Mouse (Mus musculus): ENCODE data around the gene Spaca9. TPM values are rescaled to one million over a fixed set of nuclear protein-coding genes. Genes with fewer than 3 reads are reported as not detected.

Gene Spaca9
- polyA plus RNA-seq, 1 experiment from 2014 or later = 10.3 TPM

- no peak overlapping the region for H3K9ac ChIP-seq
- no peak overlapping the region for H3K4me2 ChIP-seq (replicated peaks)
- H3K4me1 ChIP-seq = no peaks in the 10 kb centered on the region
- ATAC-seq (ENCODE audit: insufficient number of reproducible peaks, low FRiP score, low TSS enrichment, low read depth) = no peak
- no peak overlapping the region for H3K27ac ChIP-seq (replicated peaks)
- no peaks in the 10 kb centered on the region for H3K9me3 ChIP-seq (replicated peaks)
- no peaks in the 10 kb centered on the region for H3K27me3 ChIP-seq
- no peak overlapping the region for H3K4me3 ChIP-seq (replicated peaks)
- peaks cover 95% of the 10 kb centered on the region for H3K36me3 ChIP-seq
- 87% methylated on average over 3 of the region's 3 CpGs for WGBS
Measured at GRCm38 (mm10) chr2:28662891-28663290, 36.6 kb downstream of the Spaca9 start.

- no peaks in the 10 kb centered on the region for H3K27me3 ChIP-seq
- H3K9me3 ChIP-seq (replicated peaks) = no peaks in the 10 kb centered on the region
- H3K4me1 ChIP-seq = no peaks in the 10 kb centered on the region
- no peak overlapping the region for H3K4me2 ChIP-seq (replicated peaks)
- no peak for ATAC-seq (ENCODE audit: insufficient number of reproducible peaks, low FRiP score, low TSS enrichment, low read depth)
- H3K36me3 ChIP-seq = peaks cover 56% of the 10 kb centered on the region
- H3K4me3 ChIP-seq (replicated peaks) = no peak overlapping the region
- no peak overlapping the region for H3K9ac ChIP-seq
- 74% methylated on average over 8 of the region's 8 CpGs for WGBS
- H3K27ac ChIP-seq (replicated peaks) = no peak overlapping the region
Measured at GRCm38 (mm10) chr2:28656216-28656615, 43.3 kb downstream of the Spaca9 start.

- H3K9ac ChIP-seq = no peak overlapping the region
- H3K9me3 ChIP-seq (replicated peaks) = no peaks in the 10 kb centered on the region
- no peaks in the 10 kb centered on the region for H3K4me1 ChIP-seq
- H3K4me3 ChIP-seq (replicated peaks) = no peak overlapping the region
- ATAC-seq (ENCODE audit: insufficient number of reproducible peaks, low FRiP score, low TSS enrichment, low read depth) = no peak
- WGBS = 66% methylated on average over 2 of the region's 2 CpGs
- no peak overlapping the region for H3K27ac ChIP-seq (replicated peaks)
- H3K36me3 ChIP-seq = peaks cover 39% of the 10 kb centered on the region
- H3K27me3 ChIP-seq = no peaks in the 10 kb centered on the region
- H3K4me2 ChIP-seq (replicated peaks) = no peak overlapping the region
Measured at GRCm38 (mm10) chr2:28654295-28654694, 45.2 kb downstream of the Spaca9 start.

GRCm38 (mm10) chr2:28653351-28653750 is 46.2 kb downstream of the Spaca9 start:
- Histone ChIP-seq H3K9ac (no peak overlapping the region), H3K4me3 (replicated peaks) (no peak overlapping the region), H3K36me3 (peaks cover 29% of the 10 kb centered on the region), H3K9me3 (replicated peaks) (no peaks in the 10 kb centered on the region), H3K4me1 (no peaks in the 10 kb centered on the region), H3K4me2 (replicated peaks) (no peak overlapping the region), H3K27me3 (no peaks in the 10 kb centered on the region), H3K27ac (replicated peaks) (no peak overlapping the region)
- ATAC-seq (ENCODE audit: insufficient number of reproducible peaks, low FRiP score, low TSS enrichment, low read depth) = no peak
- WGBS = 93% methylated on average over 7 of the region's 7 CpGs

GRCm38 (mm10) chr2:28650526-28650925 is 49.0 kb downstream of the Spaca9 start:
- Histone ChIP-seq H3K9ac (no peak overlapping the region), H3K4me1 (no peaks in the 10 kb centered on the region), H3K4me3 (replicated peaks) (no peak overlapping the region), H3K27ac (replicated peaks) (no peak overlapping the region), H3K9me3 (replicated peaks) (no peaks in the 10 kb centered on the region), H3K36me3 (peaks cover 9% of the 10 kb centered on the region; the same call in 1 of the 2 replicates), H3K4me2 (replicated peaks) (no peak overlapping the region), H3K27me3 (no peaks in the 10 kb centered on the region)
- no peak for ATAC-seq (ENCODE audit: insufficient number of reproducible peaks, low FRiP score, low TSS enrichment, low read depth)

- H3K4me1 ChIP-seq = peaks cover 34% of the 10 kb centered on the region
- no peak overlapping the region for H3K27ac ChIP-seq (replicated peaks)
- no peak overlapping the region for H3K4me2 ChIP-seq (replicated peaks)
- H3K27me3 ChIP-seq = no peaks in the 10 kb centered on the region
- H3K4me3 ChIP-seq (replicated peaks) = no peak overlapping the region
- 65% methylated on average over 3 of the region's 3 CpGs for WGBS
- no peaks in the 10 kb centered on the region for H3K9me3 ChIP-seq (replicated peaks)
- no peak for ATAC-seq (ENCODE audit: insufficient number of reproducible peaks, low FRiP score, low TSS enrichment, low read depth)
- no peaks in the 10 kb centered on the region for H3K36me3 ChIP-seq
- no peak overlapping the region for H3K9ac ChIP-seq
Measured at GRCm38 (mm10) chr2:28643081-28643480, 56.4 kb downstream of the Spaca9 start.

Small RNAs within 50 kb of the gene (microRNA-seq; reads per million reads assigned to microRNA genes)
- gene Mir3088 (ENCODE audit: borderline number of aligned reads) = not detected

Other genes starting within 250 kb of the Spaca9 start
- 6.9 and 11.8 TPM in 2 replicates for gene 1700007K13Rik, start 233.4 kb downstream of the Spaca9 start, polyA plus RNA-seq (2015; fragmentation: Nextera tagmentation; extraction: Ambion mirVana)
- gene Mrps2, start 231.7 kb downstream of the Spaca9 start, polyA plus RNA-seq (2015; fragmentation: Nextera tagmentation; extraction: Ambion mirVana) = 50.1 and 54.8 TPM in 2 replicates
- 0.95 and 1.2 TPM in 2 replicates for gene Gbgt1, start 202.8 kb downstream of the Spaca9 start, polyA plus RNA-seq (2015; fragmentation: Nextera tagmentation; extraction: Ambion mirVana)
- 1.7 and 2.2 TPM in 2 replicates for gene Gm10134, start 193.6 kb downstream of the Spaca9 start, polyA plus RNA-seq (2015; fragmentation: Nextera tagmentation; extraction: Ambion mirVana)
- 69.3 and 70.8 TPM in 2 replicates for gene Ralgds, start 186.6 kb downstream of the Spaca9 start, polyA plus RNA-seq (2015; fragmentation: Nextera tagmentation; extraction: Ambion mirVana)
- 0.08 TPM in 1 of 2 replicates, not detected in the other for gene Cel, start 136.3 kb downstream of the Spaca9 start, polyA plus RNA-seq (2015; fragmentation: Nextera tagmentation; extraction: Ambion mirVana)
- gene Gtf3c5, start 116.0 kb downstream of the Spaca9 start, polyA plus RNA-seq (2015; fragmentation: Nextera tagmentation; extraction: Ambion mirVana) = 45.9 and 47.7 TPM in 2 replicates
- not detected in 2 replicates for gene Gfi1b, start 77.7 kb downstream of the Spaca9 start, polyA plus RNA-seq (2015; fragmentation: Nextera tagmentation; extraction: Ambion mirVana)
- gene Tsc1, start 58.5 kb downstream of the Spaca9 start, polyA plus RNA-seq (2015; fragmentation: Nextera tagmentation; extraction: Ambion mirVana) = 17.2 and 18.0 TPM in 2 replicates
- 2.9 and 6.5 TPM in 2 replicates for gene Ak8, start 437 bp upstream of the Spaca9 start, polyA plus RNA-seq (2015; fragmentation: Nextera tagmentation; extraction: Ambion mirVana)
- gene Gtf3c4, start 140.6 kb upstream of the Spaca9 start, polyA plus RNA-seq (2015; fragmentation: Nextera tagmentation; extraction: Ambion mirVana) = 13.3 and 13.7 TPM in 2 replicates
- gene Ddx31, start 140.7 kb upstream of the Spaca9 start, polyA plus RNA-seq (2015; fragmentation: Nextera tagmentation; extraction: Ambion mirVana) = 13.4 and 13.7 TPM in 2 replicates
- 0.07 TPM in 1 of 2 replicates, not detected in the other for gene Barhl1, start 216.9 kb upstream of the Spaca9 start, polyA plus RNA-seq (2015; fragmentation: Nextera tagmentation; extraction: Ambion mirVana)